Mouse (Mus musculus) G1E (cell line): Measurements from ENCODE around the gene Agl.

ENCODE experiments used
- CTCF ChIP-seq: IDR thresholded peaks from 2 replicates; pipeline ENCODE4 v1.5.1; 2012; ENCODE audit warnings: low read depth, low read length, inconsistent platforms, mixed read lengths
- GATA1 ChIP-seq: IDR thresholded peaks from 2 replicates; pipeline ENCODE4 v1.6.1; 2012; ENCODE audit warnings: borderline replicate concordance, low read length, inconsistent platforms, mixed read lengths
- POLR2AphosphoS5 ChIP-seq: IDR thresholded peaks from 2 replicates; pipeline ENCODE4 v1.6.1; 2012; ENCODE audit warnings: low read depth, low read length, inconsistent platforms; ENCODE audit not compliant: insufficient replicate concordance

- TF ChIP-seq CTCF (no peak), POLR2AphosphoS5 (no peak), GATA1 (no peak)
These were observed 24.8 kb upstream of the Agl start for GRCm38 (mm10) chr3:116832526-116833310.
